Mouse (Mus musculus): ENCODE data around the gene Sdhaf3. TPM values are rescaled to one million over a fixed set of nuclear protein-coding genes. Genes with fewer than 3 reads are reported as not detected.
"Not testable (repeated sequence)": the region's sequence is repeated elsewhere in the genome, so short reads cannot be mapped to it uniquely, and the experiment has no call there.

The Sdhaf3 gene
- 1 to 10 TPM; 4.1 to 4.4 TPM for total RNA-seq (2021)

- peak; percentile 89 for DNase-seq (ENCODE audit: low spot score)
- intact Hi-C loops (cut with DNase I), result loop anchor here (5.0 kb wide), 2 partner anchors 379 to 706 kb away; partner anchors contain the start of gene Sem1
These were observed at the start of gene Sdhaf3 for GRCm38 (mm10) chr6:6955764-6956561. Sdhaf3 (plus strand) TSS chr6:6956004.

GRCm38 (mm10) chr6:6909586-6909985 lies 46.2 kb upstream of the Sdhaf3 start:
- DNase-seq (ENCODE audit: low spot score), result peak; percentile 59
- intact Hi-C loops (cut with DNase I), result no loop called here

GRCm38 (mm10) chr6:6914304-6914703 lies 41.5 kb upstream of the Sdhaf3 start:
- intact Hi-C loops (cut with DNase I), result loop anchor here (2.0 kb wide), 2 partner anchors 24 to 910 kb away; no protein-coding TSS in a partner anchor
- no peak for DNase-seq (ENCODE audit: low spot score)

GRCm38 (mm10) chr6:6914849-6915525 lies 40.8 kb upstream of the Sdhaf3 start:
- intact Hi-C loops (cut with DNase I), result loop anchor here (2.0 to 5.0 kb wide), 3 partner anchors 24 to 1058 kb away; no protein-coding TSS in a partner anchor
- no peak for DNase-seq (ENCODE audit: low spot score)

GRCm38 (mm10) chr6:6915526-6915915 lies 40.3 kb upstream of the Sdhaf3 start:
- DNase-seq (ENCODE audit: low spot score), result no peak
- intact Hi-C loops (cut with DNase I), result loop anchor here (2.0 to 5.0 kb wide), 3 partner anchors 25 to 1058 kb away; no protein-coding TSS in a partner anchor

- no peak for DNase-seq (ENCODE audit: low spot score)
- intact Hi-C loops (cut with DNase I), result loop anchor here (5.0 kb wide), 1 partner anchor 1060 kb away; no protein-coding TSS in a partner anchor
These were observed 38.5 kb upstream of the Sdhaf3 start for GRCm38 (mm10) chr6:6917334-6917733.

GRCm38 (mm10) chr6:6925264-6925663 lies 30.5 kb upstream of the Sdhaf3 start:
- DNase-seq (ENCODE audit: low spot score), result no peak
- intact Hi-C loops (cut with DNase I), result no loop called here

- intact Hi-C loops (cut with DNase I), result no loop called here
- no peak for DNase-seq (ENCODE audit: low spot score)
These were observed 25.0 kb upstream of the Sdhaf3 start for GRCm38 (mm10) chr6:6930831-6931230.

GRCm38 (mm10) chr6:6931507-6931906 lies 24.3 kb upstream of the Sdhaf3 start:
- intact Hi-C loops (cut with DNase I), result no loop called here
- no peak for DNase-seq (ENCODE audit: low spot score)

- DNase-seq (ENCODE audit: low spot score), result no peak
- intact Hi-C loops (cut with DNase I), result no loop called here
These were observed 15.0 kb upstream of the Sdhaf3 start for GRCm38 (mm10) chr6:6940845-6941244.

GRCm38 (mm10) chr6:6942813-6943212 lies 13.0 kb upstream of the Sdhaf3 start:
- intact Hi-C loops (cut with DNase I), result no loop called here
- DNase-seq (ENCODE audit: low spot score), result no peak

- intact Hi-C loops (cut with DNase I), result no loop called here
- no peak for DNase-seq (ENCODE audit: low spot score)
These were observed 8.2 kb upstream of the Sdhaf3 start for GRCm38 (mm10) chr6:6947650-6948049.

- intact Hi-C loops (cut with DNase I), result loop anchor here (5.0 kb wide), 2 partner anchors 378 to 707 kb away; partner anchors contain the start of gene Sem1
- DNase-seq (ENCODE audit: low spot score), result no peak
These were observed 425 bp upstream of the Sdhaf3 start for GRCm38 (mm10) chr6:6955395-6955763.

GRCm38 (mm10) chr6:6959234-6959633 lies 3.4 kb downstream of the Sdhaf3 start:
- not testable (repeated sequence) for DNase-seq (ENCODE audit: low spot score)
- intact Hi-C loops (cut with DNase I), result loop anchor here (5.0 kb wide), 2 partner anchors 382 to 703 kb away; partner anchors contain the start of gene Sem1

- DNase-seq (ENCODE audit: low spot score), result no peak
- intact Hi-C loops (cut with DNase I), result no loop called here
These were observed 41.6 kb downstream of the Sdhaf3 start for GRCm38 (mm10) chr6:6997226-6997946.

GRCm38 (mm10) chr6:6997956-6998355 lies 42.2 kb downstream of the Sdhaf3 start:
- intact Hi-C loops (cut with DNase I), result no loop called here
- DNase-seq (ENCODE audit: low spot score), result no peak

- no peak for DNase-seq (ENCODE audit: low spot score)
- intact Hi-C loops (cut with DNase I), result no loop called here
These were observed 43.2 kb downstream of the Sdhaf3 start for GRCm38 (mm10) chr6:6999015-6999414.

- intact Hi-C loops (cut with DNase I), result loop anchor here (5.0 kb wide), 2 partner anchors 654 to 669 kb away; no protein-coding TSS in a partner anchor
- no peak for DNase-seq (ENCODE audit: low spot score)
These were observed 47.3 kb downstream of the Sdhaf3 start for GRCm38 (mm10) chr6:7003085-7003484.

GRCm38 (mm10) chr6:7004005-7004404 lies 48.2 kb downstream of the Sdhaf3 start:
- DNase-seq (ENCODE audit: low spot score), result no peak
- intact Hi-C loops (cut with DNase I), result loop anchor here (2.0 to 5.0 kb wide), 3 partner anchors 17 to 668 kb away; no protein-coding TSS in a partner anchor

GRCm38 (mm10) chr6:7038087-7038486 lies 82.3 kb downstream of the Sdhaf3 start:
- intact Hi-C loops (cut with DNase I), result no loop called here

More at GRCm38 (mm10) chr6:7038087-7038486, 82.3 kb downstream of the Sdhaf3 start:
- no peak for DNase-seq (ENCODE audit: low spot score)
